Mouse (Mus musculus): ENCODE data around the gene Olfr789.

The Olfr789 gene

DNA sequence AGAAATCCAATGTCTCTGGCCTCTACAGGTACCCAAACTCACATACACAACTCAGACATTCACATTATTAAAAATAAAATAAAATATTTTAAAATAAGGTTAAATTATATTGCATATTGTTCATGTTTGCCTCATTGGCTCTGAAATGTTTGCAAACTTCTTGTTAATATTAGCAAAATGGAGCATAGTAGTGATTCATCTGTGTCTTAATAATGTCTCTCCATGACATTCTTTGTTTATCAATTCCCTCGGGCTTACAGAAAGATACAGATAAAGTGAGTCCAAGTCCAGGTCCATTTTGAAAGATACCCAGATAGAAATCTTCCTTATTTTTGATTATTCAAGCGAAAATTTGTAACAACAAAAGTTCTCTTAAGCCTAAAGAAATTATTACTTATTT is at the start of gene Olfr789:
Gene Olfr789, plus strand, starts transcription at position 301 of the 400 bp plus-strand sequence.
- no peak for DNase-seq (ENCODE audit: low read depth)

DNA sequence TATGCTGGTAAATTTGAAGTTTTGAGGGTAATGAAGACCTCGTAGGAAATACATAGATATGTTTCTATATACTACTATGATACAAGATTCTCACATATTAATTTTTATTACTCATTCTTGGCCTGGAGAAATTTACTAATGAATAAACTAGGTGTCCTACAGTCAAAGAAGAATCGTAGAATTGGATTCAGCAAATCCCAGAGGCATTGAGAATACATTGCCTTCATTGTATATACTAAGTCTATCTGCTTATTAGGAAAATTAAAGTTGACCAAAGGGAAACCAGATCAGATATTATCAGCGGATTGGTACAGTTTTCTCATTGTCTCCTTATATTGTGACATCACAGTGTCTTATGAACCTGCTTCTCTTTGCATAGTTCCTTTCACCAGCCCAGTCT is 23.0 kb upstream of the Olfr789 start, which contains the start of gene Olfr787:
Gene Olfr787, plus strand, starts transcription at position 301 of the 400 bp plus-strand sequence.
- no peak for DNase-seq (ENCODE audit: low read depth)

GRCm38 (mm10) chr10:129470698-129471097 is 13.9 kb upstream of the Olfr789 start, which contains the start of gene Olfr788:
Olfr788 (plus strand) TSS chr10:129470998.
- no peak for DNase-seq (ENCODE audit: low read depth)

- DNase-seq (ENCODE audit: low read depth), result no peak
Observed at GRCm38 (mm10) chr10:129473256-129473655, 11.3 kb upstream of the Olfr789 start.

DNA sequence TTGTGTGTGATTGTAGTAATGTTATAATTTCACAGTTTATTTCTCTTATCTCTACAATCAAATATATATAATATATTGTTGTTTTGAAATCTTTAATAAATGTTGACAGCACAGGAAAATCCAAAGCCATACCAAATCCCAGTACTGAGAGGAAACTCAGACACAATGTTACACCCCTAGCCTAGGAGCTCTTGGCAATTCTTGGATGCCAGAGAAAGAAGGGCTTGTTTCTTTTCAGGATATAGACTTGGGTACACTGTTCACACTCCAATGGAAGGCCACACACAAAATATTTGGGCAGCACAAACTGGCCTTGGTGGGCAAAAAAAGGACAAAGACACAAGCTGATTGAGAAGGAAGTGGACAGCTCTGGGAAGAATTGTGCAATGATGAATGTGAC is 10.8 kb upstream of the Olfr789 start:
- DNase-seq (ENCODE audit: low read depth), result no peak

DNA sequence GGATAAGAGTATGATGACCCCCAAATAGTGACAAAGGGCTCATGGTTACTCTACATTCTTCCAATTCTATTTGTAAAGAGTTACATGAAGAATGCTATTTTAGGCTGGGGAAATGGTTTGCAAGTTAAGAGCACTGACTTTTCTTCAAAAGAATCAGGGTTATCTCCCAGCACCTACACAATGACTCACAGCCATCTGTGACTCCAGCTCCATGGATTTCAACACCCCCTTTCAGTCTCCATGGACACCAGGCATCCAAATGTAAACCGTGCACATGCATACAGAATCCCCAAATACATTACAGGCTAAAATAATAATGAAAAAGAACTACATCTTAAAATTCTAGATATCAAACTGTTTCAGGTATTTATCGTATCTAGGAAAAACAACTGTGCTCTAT is 5.5 kb downstream of the Olfr789 start:
- DNase-seq (ENCODE audit: low read depth), result no peak

DNA sequence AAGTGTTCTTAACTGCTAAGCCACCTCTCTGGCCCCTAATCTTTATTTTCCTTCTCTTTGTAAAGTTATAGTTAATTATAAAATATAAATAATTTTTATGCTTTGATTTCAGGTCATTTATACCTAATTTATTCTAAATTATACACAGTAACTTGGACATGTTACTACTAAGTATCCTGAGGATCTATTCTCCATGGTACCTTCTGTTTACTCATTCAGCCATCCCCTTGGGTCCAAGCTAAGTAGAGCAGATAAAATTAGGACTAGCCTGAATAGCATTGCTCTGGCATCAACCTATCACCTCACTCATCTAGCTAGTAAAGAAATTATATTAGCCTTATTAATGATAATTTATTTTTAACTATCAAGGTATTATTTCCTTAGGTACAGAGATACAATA is 13.6 kb downstream of the Olfr789 start, which contains the start of gene Olfr790:
Gene Olfr790, plus strand, starts transcription at position 301 of the 400 bp plus-strand sequence.
- no peak for DNase-seq (ENCODE audit: low read depth)

DNA sequence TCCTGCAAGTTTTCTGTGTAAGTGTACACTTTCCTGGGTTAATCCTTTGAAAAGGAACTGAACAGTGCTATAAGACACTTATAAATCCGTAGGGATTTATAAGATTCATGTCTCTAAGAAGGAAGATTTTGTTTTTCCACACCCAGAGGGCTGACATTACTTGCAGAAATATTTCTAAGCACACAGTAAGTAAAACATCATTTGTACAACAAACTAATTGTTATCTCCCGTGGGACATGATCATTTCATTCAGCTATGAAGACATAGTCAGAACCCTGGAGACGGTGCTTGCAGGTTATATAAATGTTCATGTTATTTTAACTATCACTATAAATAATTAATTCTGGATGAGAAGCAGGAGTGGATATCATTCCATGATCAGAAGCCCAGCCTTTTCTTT is 36.9 kb downstream of the Olfr789 start, which contains the start of gene Olfr791:
Gene Olfr791, plus strand, starts transcription at position 301 of the 400 bp plus-strand sequence.
- no peak for DNase-seq (ENCODE audit: low read depth)

DNA sequence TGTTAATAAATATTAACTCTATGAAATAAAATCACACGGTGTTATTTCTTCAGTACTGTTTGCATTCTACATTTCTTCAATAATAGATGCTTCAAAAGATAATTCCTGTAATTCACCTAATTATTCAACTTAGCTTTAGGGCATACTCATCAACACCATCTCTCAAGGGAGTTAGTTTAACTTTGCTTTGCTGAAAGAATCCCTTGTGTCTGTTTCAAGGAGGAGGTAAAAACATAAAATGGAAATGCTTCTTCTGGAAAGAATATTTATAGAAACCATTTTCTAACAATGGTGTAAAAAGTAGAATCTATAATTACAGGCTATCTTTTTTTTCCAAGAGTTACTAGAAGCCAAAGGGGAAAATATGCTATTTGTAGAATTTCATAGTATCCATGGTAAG is 54.3 kb downstream of the Olfr789 start, which contains the start of gene Olfr792:
Gene Olfr792, plus strand, starts transcription at position 301 of the 400 bp plus-strand sequence.
- no peak for DNase-seq (ENCODE audit: low read depth)
